Mouse (Mus musculus): ENCODE data around the gene Ankrd63.

The Ankrd63 gene

DNA sequence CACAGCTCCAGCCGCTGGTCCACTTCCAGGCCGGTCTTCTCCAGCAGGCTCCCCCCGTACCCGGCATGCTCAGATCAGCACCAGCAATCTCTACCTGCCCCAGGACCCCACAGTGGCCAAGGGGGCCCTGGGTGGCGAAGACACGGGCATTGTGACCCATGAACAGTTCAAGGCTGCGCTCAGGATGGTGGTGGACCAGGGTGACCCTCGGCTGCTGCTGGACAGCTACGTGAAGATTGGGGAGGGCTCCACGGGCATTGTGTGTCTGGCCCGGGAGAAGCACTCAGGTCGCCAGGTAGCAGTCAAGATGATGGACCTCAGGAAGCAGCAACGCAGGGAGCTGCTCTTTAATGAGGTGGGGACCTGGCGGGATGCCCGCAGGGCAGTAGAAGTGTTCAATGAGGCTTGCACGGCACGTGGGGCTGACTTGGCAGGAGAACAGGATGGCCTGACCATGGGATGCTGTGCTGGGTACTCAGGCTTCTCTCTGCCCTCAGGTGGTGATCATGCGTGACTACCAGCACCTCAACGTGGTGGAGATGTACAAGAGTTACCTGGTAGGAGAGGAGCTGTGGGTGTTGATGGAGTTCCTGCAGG is 10.3 kb downstream of the Ankrd63 start:
- DNase-seq (ENCODE audit: low read depth, low spot score): no peak

DNA sequence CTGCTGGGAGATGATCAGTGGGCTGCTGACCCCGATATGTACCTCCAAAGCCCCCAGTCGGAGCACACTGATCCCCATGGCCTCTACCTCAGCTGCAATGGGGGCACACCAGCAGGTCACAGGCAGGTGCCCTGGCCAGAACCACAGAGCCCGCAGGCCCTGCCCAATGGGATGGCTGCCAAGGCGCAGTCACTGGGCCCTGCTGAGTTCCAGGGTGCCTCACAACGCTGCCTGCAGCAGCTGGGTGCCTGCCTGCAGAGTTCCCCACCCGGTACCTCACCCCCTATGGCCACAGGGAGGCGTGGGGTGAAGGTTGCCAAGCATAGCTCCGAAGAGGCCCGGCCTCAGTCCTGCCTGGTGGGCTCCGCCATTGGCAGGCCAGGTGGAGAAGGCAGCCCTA is 13.9 kb downstream of the Ankrd63 start:
- no peak for DNase-seq (ENCODE audit: low read depth, low spot score)

DNA sequence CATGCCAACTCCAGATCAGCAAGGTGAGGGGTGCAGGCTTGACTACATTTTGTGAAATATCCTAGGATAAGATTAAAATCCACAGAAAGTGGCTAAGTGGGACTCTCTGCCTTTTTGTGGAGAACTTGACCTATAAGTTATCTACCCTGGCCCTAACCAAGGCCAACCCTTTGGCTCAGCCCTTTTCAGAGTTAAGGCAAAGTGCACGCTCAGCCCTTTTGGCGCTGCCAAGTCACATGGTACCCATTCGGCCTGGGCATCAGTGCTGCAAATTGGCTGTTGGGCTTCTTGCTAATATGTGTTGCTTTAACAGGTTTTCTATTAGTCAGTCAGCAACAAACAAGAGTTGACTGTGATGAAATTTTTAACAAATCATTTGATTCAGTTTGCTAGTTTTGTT is 16.0 kb downstream of the Ankrd63 start:
- no peak for DNase-seq (ENCODE audit: low read depth, low spot score)

DNA sequence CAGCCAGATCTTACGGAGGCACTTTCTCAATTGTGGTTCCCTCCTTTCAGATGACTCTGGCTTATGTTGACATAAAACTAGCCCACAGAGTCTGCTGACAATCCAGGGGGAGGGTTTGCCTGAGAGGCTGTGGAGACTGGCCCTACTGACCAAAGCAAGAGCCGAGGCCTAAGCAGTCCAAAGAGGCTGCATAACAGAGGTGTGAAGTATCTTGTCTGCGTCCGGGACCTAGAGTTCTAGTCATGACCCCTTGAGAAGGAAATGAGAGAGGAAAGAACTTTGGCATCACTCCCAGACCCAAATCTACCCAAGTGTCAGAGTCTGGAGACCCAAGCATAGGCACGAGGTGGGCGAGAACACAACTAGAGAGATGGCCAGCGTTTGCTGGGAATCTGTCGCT is 17.1 kb downstream of the Ankrd63 start:
- DNase-seq (ENCODE audit: low read depth, low spot score): no peak

DNA sequence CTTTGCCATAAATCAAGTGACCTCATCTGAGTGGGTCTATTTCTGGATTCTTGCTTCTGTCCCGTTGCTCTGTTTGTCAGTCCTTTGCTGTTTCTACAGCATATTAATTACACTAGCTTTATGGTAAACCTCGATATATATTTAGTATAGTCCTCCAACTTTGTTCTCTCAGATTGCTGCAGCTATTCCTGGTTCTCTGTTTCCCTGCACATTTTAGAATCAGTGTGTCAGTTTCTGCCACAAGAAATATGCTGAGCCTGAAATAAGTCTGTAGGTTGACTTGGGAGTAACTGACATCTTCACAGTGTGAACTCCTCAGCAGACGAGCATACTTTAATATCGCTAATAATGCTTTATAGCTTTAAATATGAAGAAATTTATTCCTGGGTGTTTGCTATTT is 18.7 kb downstream of the Ankrd63 start:
- no peak for DNase-seq (ENCODE audit: low read depth, low spot score)

DNA sequence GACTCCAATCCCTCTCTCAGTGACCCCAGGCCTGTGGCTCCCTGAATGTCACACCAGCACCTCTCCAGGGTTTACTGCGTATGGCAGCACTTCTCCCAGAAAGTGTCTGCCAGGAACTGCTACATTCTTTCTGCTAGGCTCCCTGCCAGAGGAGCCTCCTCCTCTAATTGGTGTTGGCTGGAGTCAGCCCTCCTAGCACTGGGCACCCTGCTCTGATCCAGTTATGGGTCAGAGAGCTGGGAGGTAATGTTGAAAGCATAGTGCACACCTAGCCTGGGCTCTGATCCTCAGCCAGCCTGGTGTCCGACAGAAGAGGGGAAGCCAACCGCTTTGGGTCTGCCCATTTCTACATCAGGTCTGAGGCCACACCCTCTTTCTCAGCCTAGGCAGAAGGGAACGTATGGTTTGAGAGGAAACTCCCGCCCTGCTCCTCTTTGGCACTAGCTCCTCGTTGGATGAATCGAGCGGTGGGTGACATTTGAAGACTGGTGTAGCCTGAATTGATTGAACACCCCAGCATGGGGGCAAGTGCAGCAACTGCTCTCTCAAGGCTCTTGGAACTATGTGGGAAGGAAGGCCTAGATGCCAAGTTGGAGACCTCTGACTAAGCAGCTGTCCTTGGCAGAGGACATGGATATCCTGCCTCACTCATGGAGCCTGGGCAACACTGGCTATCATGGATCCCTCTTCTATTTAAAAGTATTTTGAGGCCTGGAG is 21.1 kb downstream of the Ankrd63 start:
- no peak for DNase-seq (ENCODE audit: low read depth, low spot score)

DNA sequence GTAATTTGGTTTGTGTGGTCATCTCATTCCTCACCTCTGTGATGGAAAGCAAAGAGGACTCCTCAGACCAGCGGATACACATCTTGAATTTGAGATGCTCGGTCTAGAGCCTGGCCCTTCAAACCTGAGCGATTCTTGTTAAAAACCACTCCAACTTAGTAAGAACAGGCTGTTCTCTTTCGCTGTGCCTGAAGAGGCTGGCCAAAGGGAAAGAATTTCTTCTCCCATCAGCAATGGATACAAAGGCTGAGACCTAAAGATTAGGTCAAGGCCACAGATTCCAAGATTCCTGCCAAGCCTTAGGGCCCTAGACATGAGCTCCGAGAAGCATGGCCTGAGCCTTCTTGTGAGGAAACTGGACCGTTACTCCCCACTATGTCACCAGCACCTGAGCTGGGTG is 22.8 kb downstream of the Ankrd63 start:
- no peak for DNase-seq (ENCODE audit: low read depth, low spot score)

DNA sequence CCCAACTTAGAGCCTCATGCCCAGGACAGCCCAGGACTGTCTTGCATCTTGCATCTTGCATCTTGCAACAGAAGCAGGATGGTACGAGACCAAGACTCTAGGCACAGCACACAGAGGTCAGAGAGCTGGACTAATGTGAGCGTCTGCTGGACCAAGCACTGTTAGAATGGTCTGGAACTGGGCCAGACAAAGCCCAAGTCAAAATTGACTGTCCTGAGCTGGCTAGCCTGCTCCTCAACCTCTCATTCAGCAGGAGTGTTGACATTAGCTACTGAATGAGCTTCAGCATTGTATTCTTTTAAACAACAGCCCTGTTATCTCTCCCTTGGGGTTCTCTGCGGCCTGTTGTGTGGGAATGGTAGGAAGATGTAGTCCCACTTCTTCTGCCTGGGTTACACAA is 24.2 kb downstream of the Ankrd63 start:
- DNase-seq (ENCODE audit: low read depth, low spot score): no peak

DNA sequence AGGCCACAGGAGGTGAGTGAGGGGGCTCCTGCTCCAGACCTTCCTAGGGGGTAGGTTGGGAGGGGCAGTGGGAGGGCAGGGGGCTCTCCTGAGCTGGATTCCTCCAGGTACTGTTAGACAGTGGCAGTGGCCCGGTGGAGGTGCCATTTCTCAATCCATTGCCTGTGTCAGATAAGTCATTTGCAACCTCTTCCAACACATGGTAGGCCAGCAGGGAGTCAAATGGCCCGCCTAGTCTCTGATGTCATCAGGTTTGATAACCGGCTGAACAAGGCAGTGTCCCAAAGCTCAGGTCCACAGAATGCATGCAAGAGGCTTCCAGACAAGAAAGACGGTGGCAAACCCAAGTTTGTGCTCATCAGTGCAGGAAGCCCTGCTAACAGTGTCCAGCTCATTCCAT is 25.9 kb downstream of the Ankrd63 start:
- DNase-seq (ENCODE audit: low read depth, low spot score): no peak

DNA sequence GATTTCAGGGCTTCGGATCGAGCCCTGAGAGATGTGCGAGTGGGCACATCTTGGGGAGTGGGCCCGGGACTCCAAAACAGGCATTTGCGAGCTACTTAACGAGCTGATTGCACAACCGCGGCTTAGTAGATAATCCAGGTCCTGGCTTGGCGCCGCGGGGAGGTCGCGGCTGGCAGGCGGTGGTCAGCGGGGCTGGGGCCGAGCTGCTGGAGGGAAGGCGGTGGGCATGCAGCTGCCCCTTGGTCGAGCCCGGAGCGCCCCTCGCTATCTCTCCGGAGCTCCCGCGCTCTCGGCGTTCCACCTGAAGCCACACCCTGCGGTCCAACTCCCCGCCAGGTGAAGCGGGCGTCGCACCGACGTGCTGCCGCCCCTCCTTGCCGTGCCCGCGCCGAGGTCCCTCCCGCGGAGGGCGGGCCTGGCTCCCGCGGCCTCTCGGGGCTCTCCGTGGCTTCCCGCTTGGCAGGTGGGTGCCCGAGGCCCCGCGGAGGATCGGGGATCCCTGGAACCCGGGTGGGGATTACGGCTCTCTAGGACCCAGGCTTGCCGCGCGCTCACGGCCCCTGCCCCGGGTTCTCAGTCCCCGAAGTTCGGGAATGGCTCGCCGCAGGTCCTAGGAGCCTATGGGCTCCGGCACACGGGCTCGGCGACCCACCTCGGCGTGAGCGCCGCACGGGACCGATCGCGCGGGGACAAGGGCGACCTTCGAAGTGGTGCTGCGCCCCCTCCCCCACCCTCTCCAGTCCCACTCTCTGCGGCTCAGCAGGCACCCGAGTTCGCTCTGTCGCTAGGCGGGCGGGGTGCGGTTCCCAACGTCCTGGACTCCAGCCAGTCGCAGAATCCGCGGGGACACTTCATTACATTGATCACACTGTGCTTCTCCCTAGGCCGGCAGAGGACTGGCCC is 26.7 kb downstream of the Ankrd63 start:
- DNase-seq (ENCODE audit: low read depth, low spot score): no peak

DNA sequence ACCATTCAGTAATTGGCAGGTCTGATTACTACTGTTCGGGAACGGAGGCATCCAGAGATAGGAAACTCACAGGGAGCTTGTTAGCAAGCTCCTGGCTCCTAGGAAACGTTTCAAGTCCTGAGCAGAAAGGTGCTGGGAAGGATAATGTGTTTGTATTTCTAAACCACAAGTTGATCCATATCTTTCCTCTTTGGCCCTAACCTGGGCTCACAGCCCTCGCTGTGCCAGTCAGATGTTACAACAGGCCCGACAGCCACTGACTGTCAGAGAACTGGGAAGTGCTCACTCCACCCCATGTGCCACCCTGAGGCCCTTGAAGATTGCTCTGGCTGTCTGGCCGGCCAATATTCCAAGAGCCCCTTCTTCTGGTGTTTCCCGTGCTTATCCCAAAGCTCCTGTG is 29.3 kb downstream of the Ankrd63 start:
- no peak for DNase-seq (ENCODE audit: low read depth, low spot score)

DNA sequence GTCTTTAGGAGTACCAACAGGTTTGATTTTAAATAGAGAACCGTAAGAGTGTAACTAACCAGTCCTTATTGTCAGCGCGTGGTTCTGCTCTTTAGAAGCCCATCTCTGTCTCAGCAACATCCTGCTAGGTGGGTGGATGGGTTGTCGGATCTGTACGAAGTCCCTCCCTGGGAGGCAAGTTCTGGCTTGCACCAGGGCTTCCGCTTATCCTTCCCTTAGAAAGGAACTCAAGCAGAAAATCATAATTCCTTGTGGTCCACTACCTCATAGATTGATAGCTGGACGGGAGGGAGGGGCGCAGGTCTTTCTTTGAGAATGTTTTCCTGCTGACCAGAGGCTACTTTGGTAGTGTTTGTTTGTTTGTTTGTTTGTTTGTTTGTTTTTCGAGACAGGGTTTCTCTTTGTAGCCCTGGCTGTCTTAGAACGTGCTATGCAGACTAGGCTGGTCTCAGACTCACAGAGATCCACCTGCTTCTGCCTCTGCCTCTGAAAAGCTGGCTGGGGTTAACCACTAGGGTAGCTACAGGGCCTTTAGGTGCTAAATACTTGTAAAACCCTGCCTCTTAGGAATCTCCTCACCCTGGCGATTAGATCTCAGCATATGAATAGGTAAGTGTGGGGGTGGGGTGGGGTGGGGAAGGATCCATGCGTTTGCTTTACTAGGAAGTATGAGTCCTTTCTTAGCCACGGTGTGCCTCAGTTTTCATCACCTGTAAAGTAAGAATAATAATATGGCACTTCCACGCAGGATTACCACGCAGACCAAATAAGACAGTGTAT is 29.9 kb downstream of the Ankrd63 start:
- no peak for DNase-seq (ENCODE audit: low read depth, low spot score)

DNA sequence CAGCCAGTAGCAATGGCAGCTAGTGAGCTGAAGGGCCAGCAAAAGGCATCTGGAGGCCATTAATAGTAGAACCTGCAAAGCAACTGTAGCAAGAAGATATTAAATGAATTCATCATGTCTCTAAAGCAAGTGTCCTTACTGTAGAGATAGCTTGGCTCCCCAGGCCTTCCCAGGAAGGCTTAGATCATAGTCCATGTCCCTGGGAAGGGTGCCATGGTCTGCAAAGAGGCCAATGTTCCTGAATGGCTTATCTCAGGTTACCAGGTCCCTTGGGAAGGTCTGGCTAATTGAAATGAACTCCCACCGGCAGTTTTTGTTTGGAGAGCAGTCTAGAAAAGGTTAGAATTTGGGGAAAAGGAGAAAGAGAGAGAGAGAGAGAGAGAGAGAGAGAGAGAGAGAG is 32.0 kb downstream of the Ankrd63 start:
- DNase-seq (ENCODE audit: low read depth, low spot score): no peak

DNA sequence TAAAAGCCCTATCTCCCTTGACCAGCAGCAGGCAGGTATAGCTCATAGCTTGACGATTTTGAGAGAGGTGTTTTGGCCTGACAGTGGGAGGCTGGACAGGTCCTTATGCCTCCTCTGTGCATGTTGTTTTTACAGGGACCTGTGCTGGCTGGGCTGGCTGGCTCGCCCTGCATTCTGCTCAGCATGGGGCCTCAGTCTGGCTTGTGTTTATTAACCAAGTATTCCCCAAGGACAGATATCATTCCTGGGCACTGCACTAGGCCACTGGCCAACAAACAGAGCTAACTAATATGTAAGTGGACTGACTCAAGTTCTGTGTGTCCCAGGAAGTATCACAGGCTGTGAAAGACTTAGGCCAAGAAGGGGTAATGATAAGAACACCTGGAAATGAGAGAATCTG is 34.0 kb downstream of the Ankrd63 start:
- DNase-seq (ENCODE audit: low read depth, low spot score): no peak

DNA sequence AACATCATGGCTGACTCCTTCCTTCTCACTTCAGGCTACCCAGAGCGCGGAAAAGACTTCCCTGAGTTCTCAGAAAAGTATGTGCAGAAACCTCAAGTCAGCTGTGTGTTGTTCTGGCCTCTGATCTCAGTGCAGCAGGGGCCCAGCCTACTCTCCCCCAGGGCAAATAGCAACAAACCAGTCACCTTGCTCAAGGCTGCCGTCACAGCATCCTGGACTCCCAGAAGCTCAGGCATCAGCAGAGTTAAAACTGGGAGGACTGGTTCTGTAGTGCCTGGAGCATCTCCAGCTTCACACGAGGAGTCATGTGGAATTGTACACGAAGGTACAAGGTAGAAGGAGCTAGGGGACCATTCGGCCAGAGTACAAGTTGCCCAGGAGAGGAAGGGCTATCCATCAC is 34.5 kb downstream of the Ankrd63 start:
- no peak for DNase-seq (ENCODE audit: low read depth, low spot score)

DNA sequence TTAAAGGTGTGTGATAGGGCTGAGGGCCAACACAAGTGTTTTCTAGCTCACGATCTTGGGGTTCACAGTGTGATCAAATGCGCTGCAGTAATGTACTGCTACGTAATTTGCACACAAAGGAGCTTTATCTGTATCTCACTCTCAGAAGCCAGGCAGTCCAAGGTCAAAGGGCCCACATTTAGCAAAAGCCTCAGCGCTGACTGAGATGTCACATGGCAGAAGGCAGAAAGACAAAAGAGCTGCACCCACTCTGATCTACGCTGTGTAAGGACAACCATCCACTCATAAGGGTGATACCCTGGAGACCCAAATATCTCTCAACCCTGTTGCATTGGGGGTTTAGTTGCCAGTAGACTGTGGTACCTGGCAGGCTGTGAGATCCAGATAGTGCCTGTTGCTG is 36.6 kb downstream of the Ankrd63 start:
- no peak for DNase-seq (ENCODE audit: low read depth, low spot score)

DNA sequence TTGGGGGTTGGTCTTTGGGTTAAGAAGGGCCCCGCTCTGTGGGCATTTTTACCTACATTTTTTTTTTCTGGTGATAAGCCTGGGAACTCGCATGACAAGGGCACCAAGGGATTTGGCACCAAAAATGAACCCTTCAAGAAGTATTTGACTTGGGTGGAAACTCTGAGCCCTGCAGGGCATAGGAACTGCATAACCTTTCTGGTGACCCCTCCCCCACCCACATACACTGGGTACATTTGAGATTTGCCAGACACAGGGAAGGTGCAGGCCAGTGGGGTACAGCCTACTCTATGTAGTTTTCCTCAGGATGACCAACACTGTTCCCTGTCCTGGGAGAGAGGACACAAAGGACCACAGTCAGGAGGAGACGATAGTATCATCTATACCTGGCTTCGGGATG is 38.1 kb downstream of the Ankrd63 start:
- no peak for DNase-seq (ENCODE audit: low read depth, low spot score)

DNA sequence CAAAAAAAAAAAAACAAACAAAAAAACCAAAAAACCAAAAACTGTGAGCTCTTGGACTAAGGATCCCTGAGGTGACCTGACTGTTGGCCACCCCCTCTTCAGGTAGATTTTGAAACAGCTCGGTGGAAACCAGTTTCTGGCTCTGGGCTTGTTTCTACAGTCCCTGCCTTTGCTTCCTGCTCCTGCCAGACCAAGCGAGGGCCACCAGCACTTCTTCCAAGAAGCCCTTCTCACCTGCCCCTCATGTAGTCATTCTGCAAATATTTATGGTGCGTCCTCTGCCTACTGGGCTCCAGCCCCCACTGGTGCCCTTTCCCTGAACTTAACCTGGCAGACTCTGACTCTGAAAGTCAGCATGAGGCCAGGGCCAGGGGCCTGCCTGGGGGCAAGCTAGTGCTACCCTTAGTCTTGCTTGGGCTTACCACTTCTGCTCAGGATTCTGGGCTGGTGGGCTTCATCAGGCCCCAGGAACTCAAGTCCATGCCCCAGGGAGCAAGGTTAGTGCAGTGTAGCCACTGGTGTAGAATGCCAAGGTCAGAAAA is 38.7 kb downstream of the Ankrd63 start:
- no peak for DNase-seq (ENCODE audit: low read depth, low spot score)

DNA sequence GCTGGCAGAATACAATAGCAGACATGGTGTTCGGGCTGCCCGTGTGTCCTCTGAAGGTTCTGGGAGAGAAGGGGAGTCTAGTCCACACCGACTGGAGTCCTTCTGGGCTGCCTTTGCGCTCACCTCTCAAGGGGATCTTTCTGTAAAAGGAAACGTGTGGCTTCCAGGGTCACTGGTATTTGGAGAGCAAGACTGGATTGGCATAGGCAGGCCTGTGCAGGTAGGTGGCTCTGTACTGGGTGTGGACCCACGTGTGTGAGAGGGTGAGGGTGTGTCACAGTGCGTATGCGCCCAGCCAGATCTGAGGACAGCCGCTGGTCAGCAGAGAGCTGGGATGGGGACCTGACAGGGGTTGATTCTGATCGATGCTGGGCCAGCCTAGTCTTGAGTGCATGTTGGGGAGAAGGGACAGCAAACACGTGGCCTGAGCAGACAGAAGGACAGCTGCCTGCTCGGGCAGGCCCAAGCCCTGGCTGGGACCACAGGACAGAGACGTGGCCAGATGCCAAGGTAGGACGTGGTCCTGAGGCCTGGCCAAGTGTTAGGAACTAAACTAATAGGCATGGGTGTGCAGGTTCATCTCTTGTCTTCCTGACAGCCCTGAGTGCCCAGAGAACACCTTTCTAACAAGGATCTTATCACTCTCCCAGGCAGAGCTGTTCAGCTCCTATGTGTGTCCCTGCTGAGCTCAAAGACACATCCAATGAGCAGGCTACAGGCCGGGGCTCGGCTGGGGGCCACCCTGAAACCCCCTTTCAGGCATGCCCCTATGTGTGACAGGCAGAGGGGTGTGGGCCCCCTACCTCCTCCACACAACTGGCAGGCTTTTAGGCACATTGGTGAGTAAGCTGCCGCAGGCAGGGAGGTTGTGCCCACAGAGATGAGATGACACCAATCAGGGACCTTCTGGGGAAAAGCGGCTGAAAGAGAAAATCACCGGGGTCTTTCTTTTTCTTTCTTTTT is 39.7 kb downstream of the Ankrd63 start:
- no peak for DNase-seq (ENCODE audit: low read depth, low spot score)

Data from c-Kit-negative CD71-positive TER-119-positive erythroid progenitor cells, embryonic 14.5 days (primary cell).